16 mouse cellular contexts compared by ENCODE assay signal in the genomic region with DNA sequence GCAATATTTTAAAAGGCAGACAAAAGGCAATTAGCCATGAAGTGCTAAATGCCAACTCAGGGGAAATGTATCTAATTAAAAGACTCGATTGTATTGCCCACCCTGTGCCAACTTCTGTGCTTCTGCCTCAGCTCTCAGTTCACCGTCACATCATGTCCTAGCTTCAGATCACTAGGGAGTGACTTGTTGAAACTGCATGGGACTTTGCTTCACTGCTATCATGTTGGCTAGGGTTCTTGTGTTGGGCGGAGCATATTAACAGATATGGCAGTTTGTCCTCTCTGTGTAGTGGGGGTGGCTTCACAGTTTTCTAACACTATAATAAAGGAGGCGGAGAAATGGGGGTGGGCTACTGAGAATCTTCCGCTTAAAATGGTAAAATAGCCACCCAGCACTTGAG.
"Had no signal": no experiment of that assay in that cellular context is flagged by ENCODE, and none has a peak within 500 bp of the region (broad histone marks: within the 10 kb centered on the region; RNA-seq: fewer than 3 reads in every experiment).

No protein-coding gene starts in this region.

- H3K4me3 ChIP-seq: neural tube, embryonic 13.5 days; neural tube, embryonic 15.5 days; stomach, embryonic 15.5 days had no signal

- H3K9me3 ChIP-seq: neural tube, embryonic 13.5 days; neural tube, embryonic 15.5 days; stomach, embryonic 15.5 days had no signal

- DNase-seq: retina, postnatal 1 day; right cerebral cortex, adult 18-20 months; right cerebral cortex, postnatal 14 days; right cerebral cortex, postnatal 25 days; right cerebral cortex, postnatal 4 days; spleen, adult 18-20 months; thymus, adult 18-20 months; thymus, adult 2 months; thymus, postnatal 14 days; thymus, postnatal 25 days; thymus, postnatal 36 days; thymus, postnatal 4 days had no signal

- H3K9ac ChIP-seq: neural tube, embryonic 13.5 days; neural tube, embryonic 15.5 days; stomach, embryonic 15.5 days had no signal

- H3K4me2 ChIP-seq: neural tube, embryonic 13.5 days; neural tube, embryonic 15.5 days; stomach, embryonic 15.5 days had no signal

- H3K36me3 ChIP-seq: neural tube, embryonic 13.5 days; neural tube, embryonic 15.5 days; stomach, embryonic 15.5 days had no signal

- H3K4me1 ChIP-seq: neural tube, embryonic 13.5 days; neural tube, embryonic 15.5 days; stomach, embryonic 15.5 days had no signal

- H3K27ac ChIP-seq: neural tube, embryonic 13.5 days; neural tube, embryonic 15.5 days; stomach, embryonic 15.5 days; stomach, postnatal 0 days had no signal

- H3K27me3 ChIP-seq: neural tube, embryonic 13.5 days; neural tube, embryonic 15.5 days; stomach, embryonic 15.5 days had no signal
